In the genomic region with DNA sequence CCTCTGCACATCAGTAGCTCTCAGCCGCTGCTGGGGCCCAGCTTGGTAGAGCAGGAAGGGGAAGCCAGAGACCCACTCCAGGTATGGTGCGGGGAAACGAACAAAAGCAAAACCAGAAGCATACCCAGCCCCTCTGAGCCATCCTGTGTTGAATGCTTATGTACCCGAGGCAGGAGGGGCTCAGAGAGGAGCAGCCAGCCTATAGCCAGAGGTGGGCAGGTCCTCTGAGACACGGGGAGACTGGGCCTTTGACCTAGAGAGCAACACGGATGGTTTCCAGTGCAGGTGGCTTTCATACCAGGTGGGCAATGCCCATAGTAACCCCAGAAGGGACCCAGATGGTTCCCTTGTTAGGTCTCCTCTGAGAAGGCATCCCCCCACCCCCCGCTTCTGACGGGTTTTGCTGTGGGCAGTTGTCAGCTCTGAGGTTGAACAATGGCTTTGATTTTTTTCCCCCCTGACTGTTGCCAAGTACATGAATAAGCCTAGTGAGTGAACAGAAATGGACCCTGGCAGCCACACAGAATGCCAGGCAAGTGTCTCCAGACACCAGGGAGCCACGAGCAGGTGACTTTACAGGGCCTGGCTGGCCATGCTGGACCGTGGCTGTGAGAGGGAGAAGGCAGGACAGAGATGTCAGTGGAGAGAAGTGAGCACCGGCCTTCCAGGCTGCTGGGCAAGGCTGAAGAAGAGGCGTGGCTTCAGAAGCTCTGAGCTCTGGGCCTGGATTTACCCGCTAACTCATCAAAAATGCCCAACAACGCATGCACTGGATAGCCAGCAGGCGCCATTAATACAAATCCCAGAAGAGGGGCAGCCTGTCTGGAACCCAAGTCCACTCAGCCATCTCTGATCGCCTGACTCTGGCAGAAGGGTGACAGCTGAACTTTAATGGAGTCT, we compare ENCODE assay signal across 9 mouse cellular contexts.
A peak's percentile ranks its signal among the peaks of the same experiment; 100 is the strongest.
DNase-seq lines count a peak whose midpoint lies in the region; ATAC-seq and TF ChIP-seq lines count a peak whose summit lies in the region.
"Had no signal": no experiment of that assay in that cellular context is flagged by ENCODE, and none has a peak within 500 bp of the region (broad histone marks: within the 10 kb centered on the region; RNA-seq: fewer than 3 reads in every experiment).

No protein-coding gene starts in this region.

- H3K27me3 ChIP-seq in forebrain, embryonic 14.5 days (replicated peaks; ENCODE audit: control insufficient read depth, insufficient read depth, low read length) = no peaks in the 10 kb centered on the region
- H3K27me3 ChIP-seq in forebrain, embryonic 11.5 days (ENCODE audit: control insufficient read depth, insufficient read depth, low read length) = no peaks in the 10 kb centered on the region
- H3K27me3 ChIP-seq: embryonic facial prominence, embryonic 13.5 days had no signal

- no peaks in the 10 kb centered on the region for H3K36me3 ChIP-seq in forebrain, embryonic 14.5 days (ENCODE audit: control insufficient read depth, insufficient read depth, low read length)
- H3K36me3 ChIP-seq in forebrain, embryonic 11.5 days (ENCODE audit: control insufficient read depth, insufficient read depth, low read length) = no peaks in the 10 kb centered on the region
- H3K36me3 ChIP-seq: embryonic facial prominence, embryonic 13.5 days had no signal

- 0 out of 2 replicates have a peak, but pooled peaks have one; percentile 40 for ATAC-seq in forebrain, embryonic 14.5 days
- ATAC-seq in forebrain, embryonic 11.5 days (replicated peaks; ENCODE audit: low FRiP score) = no peak

- H3K4me2 ChIP-seq in forebrain, embryonic 14.5 days (ENCODE audit: low read length) = no peak overlapping the region
- H3K4me2 ChIP-seq in forebrain, embryonic 11.5 days (ENCODE audit: low read depth, low read length, severe bottlenecking) = no peak overlapping the region
- H3K4me2 ChIP-seq: embryonic facial prominence, embryonic 13.5 days had no signal

- H3K27ac ChIP-seq in forebrain, embryonic 14.5 days (ENCODE audit: low read depth, low read length) = no peak overlapping the region
- H3K27ac ChIP-seq in forebrain, embryonic 11.5 days (ENCODE audit: low read depth, low read length) = no peak overlapping the region
- H3K27ac ChIP-seq in left cerebral cortex, adult 2 months = no peak overlapping the region
- H3K27ac ChIP-seq: embryonic facial prominence, embryonic 13.5 days had no signal

- H3K9ac ChIP-seq in forebrain, embryonic 14.5 days (ENCODE audit: low read length) = no peak overlapping the region
- no peak overlapping the region for H3K9ac ChIP-seq in forebrain, embryonic 11.5 days (ENCODE audit: low read length)
- H3K9ac ChIP-seq: embryonic facial prominence, embryonic 13.5 days had no signal

- intact Hi-C loops in left cerebral cortex, postnatal 4 days (cut with DNase I) = no loop called here
- intact Hi-C loops in left cerebral cortex, adult 2 months (cut with DNase I) = no loop called here
- intact Hi-C loops in gastrocnemius, postnatal 14 days (cut with DNase I; ENCODE audit: low total_unique reads) = no loop called here

- H3K4me1 ChIP-seq in forebrain, embryonic 14.5 days (ENCODE audit: control insufficient read depth, insufficient read depth, low read length) = peaks cover 5% of the 10 kb centered on the region; the same call in 1 of the 2 replicates
- no peaks in the 10 kb centered on the region for H3K4me1 ChIP-seq in forebrain, embryonic 11.5 days (replicated peaks; ENCODE audit: control insufficient read depth, insufficient read depth, low read length)
- H3K4me1 ChIP-seq: embryonic facial prominence, embryonic 13.5 days had no signal

- DNase-seq in forebrain, embryonic 14.5 days (ENCODE audit: low spot score) = peak; percentile 56
- DNase-seq in forebrain, embryonic 11.5 days (ENCODE audit: low spot score) = no peak
- DNase-seq in left cerebral cortex, postnatal 4 days = peak; percentile 54
- DNase-seq in left cerebral cortex, adult 2 months (ENCODE audit: extremely low spot score in 1 of 2, low spot score in 2 of 2) = no peak
- peak; percentile 46 to 47 for DNase-seq in cerebellum, postnatal 36 days
- DNase-seq in layer of hippocampus, adult 9-11 months = peak; percentile 74
- no peak for DNase-seq in embryo, embryonic 9.5 days (ENCODE audit: extremely low spot score)
- DNase-seq in gastrocnemius, postnatal 14 days = no peak

- H3K4me3 ChIP-seq in forebrain, embryonic 14.5 days (ENCODE audit: low read depth, low read length) = no peak overlapping the region
- no peak overlapping the region for H3K4me3 ChIP-seq in forebrain, embryonic 11.5 days (ENCODE audit: low read depth, low read length)
- H3K4me3 ChIP-seq in left cerebral cortex, adult 2 months = no peak overlapping the region
- H3K4me3 ChIP-seq: embryonic facial prominence, embryonic 13.5 days had no signal

- no peaks in the 10 kb centered on the region for H3K9me3 ChIP-seq in forebrain, embryonic 14.5 days (replicated peaks; ENCODE audit: control insufficient read depth, low read length)
- H3K9me3 ChIP-seq in forebrain, embryonic 11.5 days (ENCODE audit: control insufficient read depth, low read length) = no peaks in the 10 kb centered on the region
- H3K9me3 ChIP-seq: embryonic facial prominence, embryonic 13.5 days had no signal

- WGBS in forebrain, embryonic 14.5 days = 59% methylated on average over 16 of the region's 16 CpGs
- whole genome bisulfite sequencing in forebrain, embryonic 11.5 days = 76% methylated on average over 16 of the region's 16 CpGs

- no peak for TF ChIP-seq CTCF in left cerebral cortex, adult 2 months (IDR thresholded peaks at IDR 0.05)

Comparison
In these comparisons a context has a peak if more than half of its experiments do, and no peak if none do; other contexts are left out.
1. DNase-seq: peak in forebrain, embryonic 14.5 days (single experiment), left cerebral cortex, postnatal 4 days (single experiment), cerebellum, postnatal 36 days (2 of 2) and layer of hippocampus, adult 9-11 months (single experiment); none in forebrain, embryonic 11.5 days (single experiment), left cerebral cortex, adult 2 months (0 of 2), embryo, embryonic 9.5 days (single experiment) and gastrocnemius, postnatal 14 days (single experiment).